Mouse (Mus musculus) T-helper 17 cell (primary cell): ENCODE data around the gene B4gat1.

Experiments used
- in situ Hi-C, 2 experiments: fragments of 300-600 bp; cut with MboI, MseI; formaldehyde crosslinking; loops; 1 replicate in 1 of 2; 2 replicates in 1 of 2; pipeline ENCODE4 v1.15.1; 2025; ENCODE audit warnings: high pct_unique_total_duplicates in 2 of 2

Gene B4gat1

DNA sequence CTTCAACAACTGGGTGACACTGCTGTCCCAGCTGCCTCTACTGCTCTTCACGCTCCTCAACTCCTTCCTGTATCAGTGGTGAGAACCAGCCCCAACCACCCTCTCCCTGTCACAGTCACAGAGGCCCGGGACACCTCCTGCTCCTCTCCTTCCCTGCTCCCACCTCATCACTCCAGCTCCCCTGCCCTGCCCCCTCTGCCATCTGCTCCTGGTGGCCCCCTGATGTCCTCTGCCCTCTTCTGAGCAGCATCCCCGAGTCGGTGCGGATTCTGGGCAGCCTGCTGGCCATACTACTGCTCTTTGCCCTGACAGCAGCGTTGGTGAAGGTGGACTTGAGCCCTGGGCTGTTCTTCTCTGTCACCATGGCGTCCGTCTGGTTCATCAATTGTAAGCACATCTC lies 12.5 kb upstream of the B4gat1 start:
- in situ Hi-C loops, result loop anchor here in 1 of 2 experiments (10.0 kb wide), 1 partner anchor 1799 kb away; no protein-coding TSS in a partner anchor

DNA sequence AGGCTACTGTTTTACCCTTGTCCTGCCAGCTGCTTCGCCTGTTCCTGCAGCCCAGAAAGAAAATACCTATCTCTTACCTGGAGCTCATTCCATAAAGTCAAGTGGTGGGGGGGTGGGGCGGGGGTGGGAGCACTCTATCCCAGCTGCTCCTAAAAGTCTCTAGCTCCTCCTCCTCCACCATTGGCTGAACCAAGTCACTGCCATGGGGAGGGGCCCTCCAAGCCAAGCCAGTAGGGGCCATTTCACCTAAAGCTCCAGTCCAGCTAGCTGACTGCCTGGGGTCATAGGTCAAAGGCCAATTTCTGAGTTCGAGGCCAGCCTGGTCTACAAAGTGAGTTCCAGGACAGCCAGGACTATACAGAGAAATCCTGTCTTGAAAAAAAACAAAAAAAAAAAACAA lies 5.9 kb upstream of the B4gat1 start:
- in situ Hi-C loops, result no loop called here

DNA sequence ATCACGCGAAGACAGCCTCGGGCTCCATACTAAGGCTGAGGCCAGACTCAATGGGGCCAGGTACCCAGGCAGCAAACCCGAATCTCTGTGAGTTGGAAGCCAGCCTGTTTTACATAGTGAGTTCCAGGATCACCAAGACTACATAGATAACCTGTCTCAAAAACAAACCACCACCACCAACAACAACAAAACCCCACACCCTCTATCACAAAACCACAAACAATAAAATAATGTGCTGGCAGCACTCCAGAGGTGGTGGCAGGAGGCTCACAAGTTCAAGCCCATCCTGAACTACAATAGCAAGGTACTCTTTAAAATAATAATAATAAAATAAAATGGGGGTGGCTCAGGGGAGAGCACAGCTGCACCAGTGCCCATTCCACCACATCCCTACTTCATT lies 2.0 kb upstream of the B4gat1 start:
- in situ Hi-C loops, result no loop called here

DNA sequence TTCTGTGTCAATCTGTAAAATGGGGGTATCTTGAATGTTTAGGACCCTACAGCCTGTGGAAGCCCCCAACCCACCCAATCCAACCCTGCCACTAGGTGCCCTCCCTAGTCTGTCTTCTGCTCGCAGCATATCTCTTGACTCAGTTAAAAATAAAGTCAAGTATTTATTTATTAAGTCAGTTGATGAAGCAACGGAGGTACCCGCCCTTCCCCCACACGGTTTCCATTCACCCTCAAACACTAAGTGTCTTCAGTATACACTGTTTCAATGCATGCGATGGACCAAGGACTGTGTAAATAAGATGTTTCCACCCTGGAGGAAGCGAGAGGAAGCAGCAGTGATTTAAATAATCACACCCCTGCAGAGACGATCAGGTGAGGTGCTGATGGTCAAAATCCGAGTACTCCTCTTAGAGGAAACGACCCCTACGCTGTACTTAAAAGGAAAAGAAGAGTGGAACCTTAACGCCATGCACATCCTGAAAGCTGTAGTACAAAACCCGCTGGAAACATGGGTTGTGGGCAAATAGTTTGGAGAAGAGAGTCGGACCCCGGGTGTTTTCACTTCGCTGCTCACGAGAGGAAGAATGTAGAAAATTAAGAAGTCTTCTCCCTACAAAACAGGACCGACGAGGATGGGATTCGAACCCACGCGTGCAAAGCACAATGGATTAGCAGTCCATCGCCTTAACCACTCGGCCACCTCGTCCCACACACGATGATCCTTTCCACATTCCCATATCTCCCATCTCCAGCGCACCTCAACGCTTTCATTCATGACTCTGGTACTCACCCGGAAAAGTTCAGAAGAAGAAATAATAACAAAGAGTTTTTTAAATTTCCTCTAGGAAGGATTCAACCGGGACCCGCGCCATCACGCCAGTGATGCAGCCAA lies 701 bp upstream of the B4gat1 start:
- in situ Hi-C loops, result no loop called here

DNA sequence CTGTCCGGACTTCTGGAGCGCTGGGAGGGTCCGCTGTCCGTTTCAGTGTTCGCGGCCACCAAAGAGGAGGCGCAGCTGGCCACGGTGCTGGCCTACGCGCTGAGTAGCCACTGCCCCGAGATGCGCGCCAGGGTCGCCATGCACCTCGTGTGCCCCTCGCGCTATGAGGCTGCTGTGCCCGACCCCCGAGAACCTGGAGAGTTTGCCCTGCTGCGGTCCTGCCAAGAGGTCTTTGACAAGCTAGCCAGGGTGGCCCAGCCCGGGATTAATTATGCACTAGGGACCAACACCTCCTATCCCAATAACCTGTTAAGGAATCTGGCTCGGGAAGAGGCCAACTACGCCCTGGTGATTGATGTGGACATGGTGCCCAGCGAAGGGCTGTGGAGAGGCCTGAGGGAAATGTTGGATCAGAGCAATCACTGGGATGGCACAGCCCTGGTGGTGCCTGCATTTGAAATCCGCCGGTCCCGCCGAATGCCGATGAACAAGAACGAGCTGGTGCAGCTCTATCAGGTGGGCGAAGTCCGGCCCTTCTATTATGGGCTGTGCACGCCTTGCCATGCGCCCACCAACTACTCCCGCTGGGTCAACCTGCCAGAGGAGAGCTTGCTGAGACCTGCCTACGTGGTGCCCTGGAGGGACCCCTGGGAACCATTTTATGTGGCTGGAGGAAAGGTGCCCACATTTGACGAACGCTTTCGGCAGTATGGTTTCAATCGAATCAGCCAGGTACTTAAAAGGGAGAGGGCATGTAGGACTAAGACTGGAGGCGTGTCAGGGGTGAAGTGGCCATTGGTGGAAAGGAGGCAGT lies 882 bp downstream of the B4gat1 start:
- in situ Hi-C loops, result no loop called here

DNA sequence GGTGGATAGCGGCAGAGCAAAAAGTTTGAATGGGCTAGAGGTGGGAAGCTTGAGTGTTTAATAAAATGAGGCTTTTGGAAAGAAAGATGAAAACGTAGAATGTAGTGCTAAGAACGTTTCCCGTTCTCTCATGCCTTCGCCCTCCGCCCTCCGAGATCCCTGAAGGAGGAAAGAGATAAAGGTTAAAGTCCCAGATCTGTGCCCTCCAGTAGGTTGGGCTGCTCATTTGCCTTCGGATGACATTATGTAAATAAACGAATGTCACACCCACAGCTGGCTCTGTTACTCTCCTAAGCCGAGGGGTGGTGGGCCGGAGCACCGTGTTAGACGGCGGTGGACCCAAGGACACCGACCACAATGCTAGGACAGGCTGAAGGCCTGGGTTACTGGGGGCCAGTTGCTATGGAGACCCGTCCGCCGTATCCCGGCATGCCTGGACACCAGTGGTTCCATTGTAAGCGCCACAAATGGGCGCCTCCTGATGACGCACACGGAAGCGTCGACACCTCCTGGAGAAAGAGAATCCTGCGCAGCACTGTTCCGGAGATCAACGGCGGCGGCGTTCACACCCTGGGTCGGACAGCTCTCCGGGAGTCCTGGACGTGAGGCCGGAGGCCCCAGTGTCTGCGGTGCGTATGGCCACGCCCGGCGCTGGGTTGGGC lies 2.4 kb downstream of the B4gat1 start, which contains the start of gene Brms1:
Brms1 (plus strand) TSS at position 493 of the 662 bp plus-strand sequence.
- in situ Hi-C loops, result no loop called here

DNA sequence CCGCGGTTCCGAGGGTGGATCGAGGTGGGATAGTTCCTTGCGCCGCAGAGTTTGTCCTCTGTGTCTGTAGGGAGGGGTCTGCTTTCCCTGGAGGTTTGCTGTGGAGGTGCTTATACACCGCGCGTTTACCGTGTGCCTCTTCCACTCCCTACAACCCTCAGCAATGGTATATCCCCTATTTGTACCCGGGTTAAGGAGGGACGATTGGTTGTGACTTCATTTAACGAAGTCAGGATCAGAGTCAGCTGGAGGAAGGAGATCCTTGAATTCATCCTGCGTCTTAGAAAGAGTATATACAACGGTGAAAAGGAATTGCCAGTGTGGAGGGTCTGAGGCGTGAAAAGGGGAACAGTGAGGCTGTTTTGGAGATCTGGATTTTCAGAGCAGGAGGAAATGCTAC lies 3.0 kb downstream of the B4gat1 start:
- in situ Hi-C loops, result no loop called here

DNA sequence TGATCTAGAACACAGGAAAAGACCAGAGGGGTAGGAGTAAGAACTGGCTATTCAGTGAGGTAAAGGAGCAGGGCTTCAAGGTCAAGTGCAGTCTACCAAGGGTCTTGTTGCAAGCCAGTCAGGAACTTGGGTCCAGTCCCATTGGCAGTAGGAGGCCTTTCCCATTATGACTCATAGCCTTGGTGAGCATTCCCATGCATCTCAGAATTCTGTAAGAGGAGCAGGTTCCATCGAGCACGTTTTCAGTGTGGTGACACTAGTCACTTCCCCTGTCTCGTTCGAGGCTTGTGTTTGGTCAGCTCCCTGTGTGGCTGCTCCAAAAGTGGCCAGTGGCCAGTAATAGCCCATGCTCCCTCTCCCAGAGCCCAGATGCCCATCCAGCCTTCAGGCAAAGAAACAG lies 6.9 kb downstream of the B4gat1 start:
- in situ Hi-C loops, result no loop called here

DNA sequence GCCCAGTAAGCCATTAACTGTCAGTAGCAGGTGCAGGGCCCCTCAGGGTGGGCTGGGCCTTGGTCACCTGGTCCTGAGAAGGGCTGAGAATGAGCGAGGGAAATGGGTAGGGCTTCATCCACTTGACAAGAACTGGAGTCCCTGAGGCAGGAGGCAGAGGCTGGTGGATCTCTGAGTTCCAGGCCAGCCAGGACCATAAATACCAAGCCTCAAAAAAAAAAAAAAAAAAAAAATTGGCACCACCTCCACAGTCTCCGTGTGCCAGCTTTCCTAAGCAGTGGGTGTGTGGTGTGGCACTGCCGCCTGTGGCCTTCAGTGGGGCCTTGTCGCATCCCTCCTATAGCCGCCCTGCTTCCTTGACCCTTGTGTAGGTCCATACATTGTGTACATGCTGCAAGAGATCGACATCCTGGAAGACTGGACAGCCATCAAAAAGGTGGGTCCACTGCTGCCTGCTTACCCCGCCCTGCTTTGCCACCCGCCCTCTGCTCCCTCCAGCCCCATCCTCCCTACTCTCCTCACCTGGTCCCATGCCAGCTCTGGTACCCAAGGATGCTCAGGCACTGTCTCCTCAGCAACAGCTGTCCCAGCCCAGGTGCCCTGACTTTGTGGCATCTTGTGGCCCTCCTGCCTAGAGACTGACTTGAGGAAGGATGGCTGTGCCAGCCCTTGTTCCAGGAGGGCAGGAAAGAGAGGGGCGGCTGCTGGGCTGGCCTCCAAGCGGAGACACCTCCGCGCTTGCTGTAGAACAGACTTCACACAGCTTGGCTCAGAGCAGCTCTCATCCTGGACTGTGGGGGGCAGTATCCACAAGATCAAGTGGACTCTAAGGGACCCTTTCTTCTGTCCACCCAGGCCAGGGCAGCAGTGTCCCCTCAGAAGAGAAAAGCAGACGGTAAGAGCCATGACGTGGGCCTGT lies 9.8 kb downstream of the B4gat1 start:
- in situ Hi-C loops, result no loop called here

DNA sequence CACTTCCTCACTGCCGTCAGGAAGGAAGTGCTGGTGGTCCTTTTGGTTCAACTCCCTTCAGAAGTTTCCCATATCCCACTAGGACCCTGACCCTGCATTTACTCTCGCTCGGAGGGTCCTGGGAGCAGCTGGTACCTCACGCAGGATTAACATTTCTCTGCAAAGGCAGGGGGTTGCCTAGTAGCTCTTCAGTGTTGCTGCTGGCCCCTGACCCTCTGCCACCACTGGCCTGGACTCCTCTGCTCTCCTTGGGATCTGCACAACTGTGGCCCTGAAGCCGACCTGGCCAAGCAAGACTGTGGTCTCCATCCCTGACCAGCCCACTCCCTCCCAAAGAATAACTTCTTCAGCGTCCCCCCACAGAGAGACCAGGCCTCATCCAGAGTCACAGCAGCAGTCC lies 10.7 kb downstream of the B4gat1 start:
- in situ Hi-C loops, result no loop called here

DNA sequence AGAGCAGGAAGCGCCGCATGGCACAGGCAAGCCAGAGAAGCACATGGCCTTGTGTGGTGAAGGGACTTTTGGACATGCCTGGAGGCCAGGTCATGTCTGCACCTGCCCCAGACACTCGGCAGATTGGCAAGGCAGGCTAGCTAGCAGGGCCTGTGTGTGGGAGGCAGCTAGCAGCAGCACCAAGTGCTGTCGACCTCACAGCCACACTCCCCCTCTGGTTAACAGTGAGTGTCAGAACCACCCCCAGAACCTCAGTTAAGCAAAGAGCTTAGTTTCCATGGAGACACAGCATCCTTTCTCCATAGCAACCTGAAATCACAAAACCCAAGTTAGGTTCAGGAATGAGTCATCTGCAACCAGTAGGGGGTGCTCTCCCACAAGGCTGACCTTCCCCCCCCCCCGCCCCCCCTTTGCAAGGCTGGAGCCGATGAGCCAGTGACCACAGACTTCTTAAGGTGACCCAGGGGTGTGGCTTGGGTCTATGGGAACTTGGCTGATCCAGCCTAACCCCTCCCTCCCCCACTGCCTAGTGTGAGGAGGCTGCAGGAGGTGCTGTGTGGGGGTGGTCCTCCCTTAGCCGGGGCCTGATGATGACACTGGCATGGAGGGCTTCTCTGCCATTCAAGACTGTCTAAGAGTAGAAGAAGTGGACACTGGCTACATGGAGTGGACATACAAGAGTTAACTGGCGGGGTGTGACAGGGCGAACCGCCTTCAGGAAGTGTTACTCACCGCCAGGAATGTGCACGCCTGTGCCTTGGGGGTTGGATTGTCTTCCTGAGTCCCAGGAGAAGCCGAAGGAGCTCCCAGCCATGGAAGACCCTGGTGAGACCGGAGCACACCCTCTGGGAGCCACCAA lies 11.7 kb downstream of the B4gat1 start, which contains the start of gene Rin1:
Rin1 (plus strand) TSS at position 435 of the 859 bp plus-strand sequence.
- in situ Hi-C loops, result no loop called here

DNA sequence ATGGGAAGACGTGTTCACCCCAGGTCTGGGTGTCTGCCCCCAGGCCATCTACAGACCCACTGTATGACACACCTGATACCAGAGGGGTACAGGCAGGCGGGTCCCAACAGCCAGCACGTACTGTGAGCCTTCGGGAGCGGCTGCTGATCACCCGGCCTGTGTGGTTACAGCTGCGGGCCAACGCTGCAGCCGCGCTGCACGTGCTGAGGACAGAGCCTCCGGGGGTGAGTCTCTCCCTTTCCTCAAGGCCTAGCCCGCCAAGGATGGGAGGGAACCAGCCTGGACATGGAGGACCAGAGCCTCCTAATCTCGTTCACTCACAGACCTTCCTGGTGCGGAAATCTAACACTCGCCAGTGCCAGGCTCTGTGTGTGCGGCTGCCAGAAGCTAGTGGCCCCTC lies 12.4 kb downstream of the B4gat1 start:
- in situ Hi-C loops, result no loop called here

DNA sequence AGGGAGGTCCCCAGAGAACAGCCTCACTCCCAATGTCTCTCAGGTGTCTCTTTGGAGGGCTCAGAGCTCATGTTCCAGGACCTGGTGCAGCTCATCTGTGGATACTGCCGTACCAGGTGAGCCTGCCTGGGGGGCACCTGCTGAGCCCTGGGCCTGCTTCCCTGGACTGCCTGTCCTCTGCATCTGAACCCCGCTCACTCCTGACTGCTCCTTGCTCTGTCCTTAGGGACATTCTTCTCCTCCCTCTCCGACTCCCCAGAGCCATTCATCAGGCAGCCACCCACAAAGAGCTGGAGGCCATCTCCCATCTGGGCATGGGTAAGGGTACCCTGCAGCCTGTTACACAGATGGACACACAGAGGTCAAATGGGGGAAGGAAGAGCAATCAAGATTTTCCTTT lies 12.9 kb downstream of the B4gat1 start:
- in situ Hi-C loops, result no loop called here

DNA sequence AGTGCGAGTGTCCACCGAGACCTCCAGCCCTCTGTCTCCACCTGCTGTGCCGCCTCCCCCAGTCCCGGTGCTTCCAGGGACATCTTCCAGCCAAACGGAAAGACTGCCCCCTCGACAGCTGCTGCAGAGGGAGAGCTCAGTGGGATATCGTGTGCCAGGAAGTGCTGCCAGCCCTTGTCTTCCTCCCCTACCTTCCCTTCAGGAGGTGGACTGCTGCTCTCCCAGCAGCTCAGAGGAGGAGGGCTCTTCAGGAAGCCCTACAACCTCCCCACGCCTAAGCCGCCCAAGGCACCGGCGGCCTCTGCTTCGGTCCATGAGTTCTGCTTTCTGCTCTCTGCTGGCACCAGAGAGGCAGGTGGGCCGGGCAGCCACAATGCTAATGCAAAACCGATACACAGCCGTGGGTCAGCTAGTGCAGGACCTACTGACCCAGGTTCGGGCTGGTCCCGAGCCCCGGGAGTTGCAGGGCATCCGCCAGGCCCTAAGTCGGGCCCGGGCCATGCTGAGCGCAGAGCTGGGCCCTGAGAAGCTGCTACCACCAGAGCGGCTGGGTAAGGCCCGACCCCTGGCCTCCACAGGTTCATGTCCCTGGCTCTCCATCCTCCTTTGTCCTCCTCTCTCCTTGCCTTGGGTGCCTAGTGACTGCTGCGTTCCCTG lies 13.7 kb downstream of the B4gat1 start:
- in situ Hi-C loops, result no loop called here

DNA sequence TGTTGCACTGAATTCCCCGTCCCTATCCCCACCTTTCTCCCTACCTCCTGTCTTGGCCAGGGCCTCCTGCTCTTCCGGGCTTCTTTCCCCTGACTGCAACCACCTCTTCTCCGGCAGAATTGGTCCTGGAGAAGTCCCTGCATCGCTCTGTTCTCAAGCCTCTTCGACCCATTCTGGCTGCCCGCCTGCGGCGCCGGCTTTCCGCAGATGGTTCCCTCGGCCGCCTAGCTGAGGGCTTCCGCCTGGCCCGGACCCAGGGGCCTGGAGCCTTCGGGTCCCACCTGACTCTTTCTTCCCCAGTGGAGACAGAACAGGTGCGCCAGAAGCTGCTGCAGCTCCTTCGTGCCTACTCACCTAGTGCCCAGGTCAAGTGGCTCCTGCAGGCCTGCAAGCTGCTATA lies 14.2 kb downstream of the B4gat1 start:
- in situ Hi-C loops, result no loop called here

DNA sequence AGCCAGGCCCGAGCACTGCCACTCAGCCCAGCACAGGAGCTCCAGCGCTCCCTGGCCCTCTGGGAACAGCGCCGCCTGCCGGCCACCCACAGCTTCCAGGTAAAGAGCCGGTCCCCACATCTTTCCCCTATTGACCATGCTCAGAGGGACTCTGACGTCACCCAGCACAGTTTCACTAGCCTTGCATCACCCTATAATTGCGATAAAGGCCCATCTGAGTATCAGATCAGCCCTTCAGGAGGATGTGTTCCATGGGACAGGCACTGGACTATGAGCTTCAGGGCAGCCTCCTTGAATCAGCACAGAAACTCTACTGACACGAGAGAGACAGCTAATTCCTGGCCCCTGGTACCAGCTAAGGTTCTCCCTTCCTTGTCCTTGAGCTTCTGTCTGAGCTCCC lies 15.3 kb downstream of the B4gat1 start:
- in situ Hi-C loops, result no loop called here

DNA sequence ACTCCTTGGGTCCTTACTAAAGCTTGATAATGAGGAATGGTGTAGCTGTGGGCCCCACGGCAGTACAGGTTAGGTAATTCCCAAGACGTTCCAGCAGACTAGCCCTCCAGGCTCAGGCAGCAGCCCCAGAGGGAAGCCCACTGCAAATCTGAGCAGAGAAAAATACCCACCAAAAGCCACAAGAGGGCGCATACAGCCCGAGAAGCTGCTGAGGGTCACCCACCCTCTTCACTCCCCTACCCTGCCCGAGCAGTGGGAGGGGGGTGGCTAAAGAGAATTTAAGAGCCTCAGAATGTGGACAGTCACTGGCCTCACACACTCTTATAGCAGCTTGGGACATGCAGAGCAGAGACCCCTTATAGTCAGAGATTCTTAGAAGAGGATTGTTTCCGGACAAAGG lies 17.6 kb downstream of the B4gat1 start:
- in situ Hi-C loops, result no loop called here

DNA sequence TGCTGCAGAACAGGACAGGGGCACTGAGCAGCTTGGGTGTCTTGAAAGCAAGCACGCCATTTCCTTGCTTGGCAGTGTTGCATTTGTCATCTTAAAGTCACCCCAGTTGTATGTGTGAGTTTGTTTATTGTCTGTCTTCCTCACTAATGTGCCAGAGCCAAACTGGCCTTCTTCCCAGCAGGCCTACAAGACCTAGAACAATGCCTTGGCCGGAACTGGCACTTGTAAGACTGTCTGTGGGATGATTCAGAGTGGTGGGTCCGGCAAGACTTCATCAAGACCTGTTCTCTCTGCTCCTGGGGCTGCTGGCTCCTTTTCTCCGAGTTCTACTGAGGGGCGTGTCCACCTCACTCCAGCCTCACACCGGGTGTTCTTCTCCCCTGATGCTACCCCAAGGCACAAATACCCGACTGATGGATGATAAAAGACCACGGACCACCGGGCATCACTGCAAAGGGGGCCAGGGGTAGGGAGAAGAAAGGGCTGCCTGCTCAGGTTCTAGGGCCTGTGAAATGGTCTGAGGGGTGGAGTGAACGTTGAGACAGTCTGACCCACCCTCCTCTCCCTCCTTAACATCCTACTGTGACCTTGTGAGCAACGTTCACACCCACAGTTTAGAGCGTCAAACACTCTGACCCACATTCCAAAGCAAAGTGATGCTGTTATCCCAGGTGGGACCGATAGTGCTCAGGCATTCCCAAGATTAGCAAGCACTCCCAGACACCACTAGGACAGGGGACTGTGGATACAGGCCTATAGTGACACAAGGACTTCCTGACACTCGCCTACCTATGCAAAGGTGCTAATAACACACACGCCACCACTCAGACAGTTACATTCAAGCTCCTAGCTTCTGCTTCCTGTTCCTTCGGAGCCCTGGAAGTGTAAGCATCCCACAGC lies 19.5 kb downstream of the B4gat1 start:
- in situ Hi-C loops, result no loop called here
